In genomic region chr8:71815813-71816212, GRCm38 (mm10) we compare ENCODE assay signal across 7 mouse cellular contexts.
DNase-seq lines count a peak whose midpoint lies in the region; ATAC-seq and TF ChIP-seq lines count a peak whose summit lies in the region.
"Not testable (repeated sequence)": the region's sequence is repeated elsewhere in the genome, so short reads cannot be mapped to it uniquely, and the experiment has no call there.

No protein-coding gene starts in this region.

- not testable (repeated sequence) for H3K4me3 ChIP-seq in heart, embryonic 10.5 days; hindbrain, embryonic 14.5 days (replicated peaks; ENCODE audit: low read length); liver, postnatal 0 days (ENCODE audit: low read depth, low read length); midbrain, embryonic 14.5 days (replicated peaks; ENCODE audit: low read depth, low read length)

- peak; percentile 0 for DNase-seq in 3T3-L1 (ENCODE audit: low read depth, low spot score)
- DNase-seq in embryo, embryonic 11 days = peak; percentile 0
- DNase-seq in heart, embryonic 10.5 days (ENCODE audit: low spot score) = peak; percentile 61
- DNase-seq in hindbrain, embryonic 14.5 days (ENCODE audit: low spot score) = peak; percentile 21
- peak; percentile 9 for DNase-seq in liver, postnatal 0 days
- peak; percentile 0 for DNase-seq in midbrain, embryonic 14.5 days
- peak; percentile 1 for DNase-seq in thymus, postnatal 0 days (ENCODE audit: low spot score)

- 89% methylated on average over 5 of the region's 5 CpGs for WGBS in heart, embryonic 10.5 days
- WGBS in hindbrain, embryonic 14.5 days = 93% methylated on average over 5 of the region's 5 CpGs
- 87% methylated on average over 5 of the region's 5 CpGs for WGBS in liver, postnatal 0 days (ENCODE audit: insufficient replicate concordance)
- WGBS in midbrain, embryonic 14.5 days = 94% methylated on average over 5 of the region's 5 CpGs

- not testable (repeated sequence) for ATAC-seq in hindbrain, embryonic 14.5 days (ENCODE audit: low FRiP score); liver, postnatal 0 days; midbrain, embryonic 14.5 days (ENCODE audit: low FRiP score, low TSS enrichment)

- H3K9ac ChIP-seq in hindbrain, embryonic 14.5 days; liver, postnatal 0 days (replicated peaks); midbrain, embryonic 14.5 days (replicated peaks; ENCODE audit: low read length): not testable (repeated sequence)

- TF ChIP-seq EP300 in liver, postnatal 0 days (IDR thresholded peaks at IDR 0.05; ENCODE audit: low read depth) = not testable (repeated sequence)

- not testable (repeated sequence) for H3K4me1 ChIP-seq in heart, embryonic 10.5 days; hindbrain, embryonic 14.5 days (replicated peaks; ENCODE audit: control insufficient read depth, insufficient read depth, low read length); liver, postnatal 0 days (ENCODE audit: insufficient read depth); midbrain, embryonic 14.5 days (ENCODE audit: control insufficient read depth, insufficient read depth, low read length)

- peaks cover 12% of the 10 kb centered on the region; the same call in 1 of the 2 replicates for H3K9me3 ChIP-seq in heart, embryonic 10.5 days
- H3K9me3 ChIP-seq in hindbrain, embryonic 14.5 days (ENCODE audit: control insufficient read depth, low read length); liver, postnatal 0 days (ENCODE audit: low read length); midbrain, embryonic 14.5 days (ENCODE audit: control insufficient read depth, low read length): not testable (repeated sequence)

- H3K36me3 ChIP-seq in heart, embryonic 10.5 days; hindbrain, embryonic 14.5 days (replicated peaks; ENCODE audit: control insufficient read depth, insufficient read depth); liver, postnatal 0 days (replicated peaks; ENCODE audit: insufficient read depth, low read length); midbrain, embryonic 14.5 days (ENCODE audit: control insufficient read depth, insufficient read depth, low read length): not testable (repeated sequence)

- TF ChIP-seq CTCF in liver, postnatal 0 days (IDR thresholded peaks at IDR 0.05; ENCODE audit: low read depth) = not testable (repeated sequence)

- not testable (repeated sequence) for H3K27ac ChIP-seq in heart, embryonic 10.5 days; hindbrain, embryonic 14.5 days; liver, postnatal 0 days (ENCODE audit: low read depth); midbrain, embryonic 14.5 days (replicated peaks; ENCODE audit: low read depth, low read length)

- H3K4me2 ChIP-seq in hindbrain, embryonic 14.5 days (replicated peaks); liver, postnatal 0 days (ENCODE audit: low read depth, low read length); midbrain, embryonic 14.5 days (ENCODE audit: low read length): not testable (repeated sequence)

- not testable (repeated sequence) for H3K27me3 ChIP-seq in heart, embryonic 10.5 days (ENCODE audit: insufficient read depth, poor library complexity, severe bottlenecking); hindbrain, embryonic 14.5 days (ENCODE audit: control insufficient read depth, insufficient read depth, low read length); liver, postnatal 0 days (ENCODE audit: insufficient read depth, low read length); midbrain, embryonic 14.5 days (ENCODE audit: control insufficient read depth, insufficient read depth, low read length)

Comparison
In these comparisons a context has a peak if more than half of its experiments do, and no peak if none do; other contexts are left out.
1. DNase-seq: peak in every context shown above with its lines; median percentile 61 in heart, embryonic 10.5 days; 21 in hindbrain, embryonic 14.5 days; 9 in liver, postnatal 0 days; 1 in thymus, postnatal 0 days; 0 in 3T3-L1; 0 in embryo, embryonic 11 days; 0 in midbrain, embryonic 14.5 days.